Mouse (Mus musculus): Measurements from ENCODE around the gene Vps4a. TPM values are rescaled to one million over a fixed set of nuclear protein-coding genes. Genes with fewer than 3 reads are reported as not detected.
A peak's percentile ranks its signal among the peaks of the same experiment; 100 is the strongest.
"Not testable (repeated sequence)": the region's sequence is repeated elsewhere in the genome, so short reads cannot be mapped to it uniquely, and the experiment has no call there.

Gene Vps4a
- polyA plus RNA-seq (2012; rRNA removed): 83.3 and 99.5 TPM in 2 replicates

DNA sequence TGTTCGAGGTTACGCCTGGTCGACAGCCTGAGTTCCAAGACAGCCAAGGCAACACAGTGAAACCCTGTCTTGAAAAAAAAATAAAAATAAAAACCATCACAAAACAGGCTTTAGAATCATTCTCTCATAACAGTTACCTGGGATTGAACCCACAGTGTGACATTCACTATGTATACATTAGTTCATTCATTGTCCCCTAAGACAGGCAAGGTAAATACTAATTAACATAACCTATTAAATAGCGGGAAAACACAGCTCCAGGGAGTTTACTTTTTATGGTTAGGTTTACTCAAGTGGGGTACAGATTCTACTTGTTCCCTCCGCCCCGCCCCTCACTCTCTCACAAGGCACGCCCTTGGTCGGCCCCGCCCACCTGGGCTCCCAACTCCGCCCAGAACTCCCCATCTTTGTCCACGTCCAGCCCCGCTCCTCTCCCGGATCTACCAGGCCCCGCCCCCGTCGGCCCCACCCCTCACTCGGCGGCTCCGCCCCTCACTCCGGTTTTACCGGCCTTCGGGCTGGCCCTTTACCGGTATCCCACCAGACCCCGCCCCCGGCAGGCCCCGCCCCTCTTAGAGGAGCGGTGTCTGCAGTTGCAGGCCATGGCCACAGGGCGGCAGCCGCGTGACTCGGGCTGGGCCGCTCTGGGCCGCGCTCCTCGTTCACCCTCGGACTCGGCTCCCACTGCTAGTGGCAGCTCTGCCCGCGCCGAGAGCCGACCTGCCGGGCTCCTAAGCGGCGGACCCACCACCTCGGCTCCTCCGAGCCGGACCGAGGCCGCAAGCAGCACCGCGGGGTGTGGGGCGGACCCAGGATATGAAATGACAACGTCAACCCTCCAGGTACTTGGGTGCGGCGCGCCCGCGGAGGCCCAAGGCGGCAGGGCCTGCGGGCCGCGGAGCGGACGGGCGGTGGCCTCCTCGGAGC lies at the start of gene Vps4a:
Gene Vps4a (plus strand): TSS at position 573 of the 927 bp plus-strand sequence.
- peak; percentile 97 for DNase-seq (ENCODE audit: low read depth)
- TF ChIP-seq CTCF (IDR thresholded peaks at IDR 0.05; ENCODE audit: borderline replicate concordance, extremely low read depth, insufficient read depth, insufficient read length): peak; percentile 86
- TF ChIP-seq POLR2A (IDR thresholded peaks at IDR 0.05; ENCODE audit: borderline replicate concordance, extremely low read depth, insufficient read depth, insufficient read length, poor library complexity, severe bottlenecking): peak; percentile 78

DNA sequence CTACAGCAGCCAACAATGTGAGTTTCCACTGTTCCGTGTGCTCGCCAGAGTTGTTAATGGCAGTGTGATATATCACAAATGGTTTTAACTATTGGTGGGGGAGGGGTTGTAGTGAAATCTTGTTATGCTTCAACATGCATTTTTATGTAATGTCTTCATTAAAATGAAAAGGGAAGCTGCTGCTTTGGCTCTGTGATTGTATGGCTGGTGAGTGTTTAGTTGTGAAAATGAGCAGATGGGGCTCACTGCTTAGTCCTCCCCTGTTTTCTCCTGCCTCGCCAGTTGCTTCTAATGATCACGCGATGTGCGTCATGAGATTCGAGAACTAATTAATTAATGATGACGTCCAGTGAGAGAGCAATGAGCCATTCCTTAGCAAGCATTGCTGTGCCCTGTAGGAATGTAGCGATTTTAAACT lies 45.6 kb upstream of the Vps4a start:
- TF ChIP-seq CTCF (IDR thresholded peaks at IDR 0.05; ENCODE audit: borderline replicate concordance, extremely low read depth, insufficient read depth, insufficient read length) (no peak), POLR2A (IDR thresholded peaks at IDR 0.05; ENCODE audit: borderline replicate concordance, extremely low read depth, insufficient read depth, insufficient read length, poor library complexity, severe bottlenecking) (no peak)
- peak; percentile 88 for DNase-seq (ENCODE audit: low read depth)

DNA sequence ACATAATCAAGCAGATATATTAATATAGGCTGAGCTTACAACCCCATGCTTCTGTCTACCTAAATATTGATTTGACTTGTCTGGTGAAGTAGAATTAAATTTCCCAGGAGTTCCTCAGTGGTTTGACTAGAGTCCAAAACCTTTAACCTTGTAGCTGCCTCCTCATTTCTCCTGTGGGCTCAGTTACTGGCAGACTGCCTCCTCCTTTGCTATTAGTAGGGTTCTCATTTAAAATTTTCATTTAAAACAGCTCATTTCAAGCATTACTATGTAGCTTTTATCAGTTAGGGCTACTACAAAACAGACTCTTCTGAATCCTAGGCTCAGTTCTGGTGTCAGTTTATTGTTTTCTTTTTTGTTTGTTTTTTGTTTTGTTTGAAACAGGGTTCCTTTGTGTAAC lies 45.1 kb upstream of the Vps4a start:
- TF ChIP-seq CTCF (IDR thresholded peaks at IDR 0.05; ENCODE audit: borderline replicate concordance, extremely low read depth, insufficient read depth, insufficient read length) (no peak), POLR2A (IDR thresholded peaks at IDR 0.05; ENCODE audit: borderline replicate concordance, extremely low read depth, insufficient read depth, insufficient read length, poor library complexity, severe bottlenecking) (no peak)
- DNase-seq (ENCODE audit: low read depth): no peak

DNA sequence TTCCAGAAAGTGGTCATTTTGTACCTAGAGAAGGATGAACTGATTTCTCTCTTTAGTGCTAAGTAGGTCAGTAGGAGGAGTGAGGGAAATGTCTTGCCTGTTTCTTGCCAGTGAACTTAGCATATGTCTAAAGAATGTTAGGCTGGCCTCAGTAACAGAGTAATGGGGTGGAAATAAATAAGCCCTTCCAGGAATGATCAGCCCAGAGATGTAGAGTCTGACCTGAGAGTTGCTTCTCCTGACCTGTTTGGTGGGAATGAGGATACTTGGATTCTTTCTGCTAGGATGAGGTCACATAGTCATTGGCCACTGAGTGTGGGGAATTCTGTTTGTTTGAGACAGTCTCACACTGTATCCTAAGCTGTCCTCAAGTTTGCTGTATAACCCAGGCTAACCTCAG lies 43.5 kb upstream of the Vps4a start:
- DNase-seq (ENCODE audit: low read depth): no peak
- no peak for TF ChIP-seq CTCF (IDR thresholded peaks at IDR 0.05; ENCODE audit: borderline replicate concordance, extremely low read depth, insufficient read depth, insufficient read length)
- no peak for TF ChIP-seq POLR2A (IDR thresholded peaks at IDR 0.05; ENCODE audit: borderline replicate concordance, extremely low read depth, insufficient read depth, insufficient read length, poor library complexity, severe bottlenecking)

DNA sequence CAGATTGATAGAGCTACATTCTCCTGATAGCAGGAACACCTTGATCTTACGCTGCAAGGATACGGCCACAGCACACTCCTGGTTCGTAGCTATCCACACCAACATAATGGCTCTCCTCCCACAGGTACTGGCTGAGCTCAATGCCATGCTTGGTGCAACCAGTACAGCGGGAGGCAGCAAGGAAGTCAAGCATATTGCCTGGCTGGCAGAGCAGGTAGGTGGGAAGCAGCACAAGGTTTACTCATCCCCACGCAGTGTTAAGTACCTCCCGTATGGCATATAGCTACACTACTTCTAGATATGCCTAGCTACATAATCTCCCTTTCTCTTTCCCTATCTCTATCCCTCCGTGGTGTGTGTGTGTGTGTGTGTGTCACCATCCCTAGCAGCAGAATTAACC lies 39.6 kb upstream of the Vps4a start:
- DNase-seq (ENCODE audit: low read depth): no peak
- TF ChIP-seq POLR2A (IDR thresholded peaks at IDR 0.05; ENCODE audit: borderline replicate concordance, extremely low read depth, insufficient read depth, insufficient read length, poor library complexity, severe bottlenecking): no peak
- TF ChIP-seq CTCF (IDR thresholded peaks at IDR 0.05; ENCODE audit: borderline replicate concordance, extremely low read depth, insufficient read depth, insufficient read length): no peak

DNA sequence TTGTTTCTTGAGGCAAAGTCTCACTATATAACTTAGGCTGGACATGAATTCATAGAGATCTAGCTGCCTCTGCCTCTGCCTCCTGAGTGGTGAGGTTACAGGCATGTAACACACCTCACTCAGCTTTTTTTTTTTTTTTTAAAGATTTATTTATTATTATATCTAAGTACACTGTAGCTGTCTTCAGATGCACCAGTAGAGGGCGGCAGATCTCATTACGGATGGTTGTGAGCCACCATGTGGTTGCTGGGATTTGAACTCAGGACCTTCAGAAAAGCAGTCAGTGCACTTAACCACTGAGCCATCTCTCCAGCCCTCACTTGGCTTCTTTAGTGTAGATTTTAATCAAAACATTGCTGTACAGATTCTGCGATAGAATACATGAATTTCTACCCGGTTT lies 34.7 kb upstream of the Vps4a start:
- DNase-seq (ENCODE audit: low read depth): not testable (repeated sequence)

DNA sequence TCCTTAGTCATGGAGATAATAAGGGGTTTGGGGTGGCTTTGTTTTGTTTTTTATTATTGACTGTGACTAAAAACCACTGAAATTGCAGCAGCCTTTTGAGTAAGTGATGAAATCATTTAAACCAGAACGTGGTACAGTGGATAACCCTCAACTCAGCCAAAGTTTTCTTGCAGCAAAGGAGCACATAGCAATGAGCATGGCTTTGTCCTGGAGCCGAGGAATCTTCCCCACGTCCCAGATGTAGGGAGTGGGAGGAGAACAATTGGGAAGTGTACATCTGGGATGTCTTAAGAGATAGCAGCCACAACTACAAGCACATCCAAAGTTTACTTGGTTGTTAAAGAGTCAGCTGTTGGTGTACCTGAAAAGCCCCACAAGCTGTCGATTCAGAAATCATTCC lies 33.6 kb upstream of the Vps4a start:
- no peak for DNase-seq (ENCODE audit: low read depth)
- TF ChIP-seq POLR2A (IDR thresholded peaks at IDR 0.05; ENCODE audit: borderline replicate concordance, extremely low read depth, insufficient read depth, insufficient read length, poor library complexity, severe bottlenecking) (no peak), CTCF (IDR thresholded peaks at IDR 0.05; ENCODE audit: borderline replicate concordance, extremely low read depth, insufficient read depth, insufficient read length) (no peak)

DNA sequence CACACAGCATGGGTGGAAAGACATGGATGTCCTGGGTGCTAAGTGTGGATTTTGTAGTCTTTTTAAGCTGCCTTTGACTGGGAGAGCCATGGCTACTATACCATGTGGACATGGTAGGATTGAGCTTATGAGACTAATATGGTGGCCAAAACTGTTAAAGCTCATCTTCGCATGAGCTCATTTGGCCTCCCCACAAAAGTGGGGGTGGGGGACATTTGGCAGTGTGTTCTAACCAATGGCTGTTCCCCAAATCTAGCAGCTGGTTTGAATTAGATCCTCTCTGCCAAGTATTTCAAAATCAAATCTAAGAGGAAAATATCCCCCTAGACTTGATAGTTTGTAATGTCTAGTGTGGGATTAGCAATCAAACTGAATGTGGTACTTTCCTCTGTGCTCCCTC lies 32.0 kb upstream of the Vps4a start:
- no peak for TF ChIP-seq CTCF (IDR thresholded peaks at IDR 0.05; ENCODE audit: borderline replicate concordance, extremely low read depth, insufficient read depth, insufficient read length)
- no peak for TF ChIP-seq POLR2A (IDR thresholded peaks at IDR 0.05; ENCODE audit: borderline replicate concordance, extremely low read depth, insufficient read depth, insufficient read length, poor library complexity, severe bottlenecking)
- peak; percentile 45 for DNase-seq (ENCODE audit: low read depth)

DNA sequence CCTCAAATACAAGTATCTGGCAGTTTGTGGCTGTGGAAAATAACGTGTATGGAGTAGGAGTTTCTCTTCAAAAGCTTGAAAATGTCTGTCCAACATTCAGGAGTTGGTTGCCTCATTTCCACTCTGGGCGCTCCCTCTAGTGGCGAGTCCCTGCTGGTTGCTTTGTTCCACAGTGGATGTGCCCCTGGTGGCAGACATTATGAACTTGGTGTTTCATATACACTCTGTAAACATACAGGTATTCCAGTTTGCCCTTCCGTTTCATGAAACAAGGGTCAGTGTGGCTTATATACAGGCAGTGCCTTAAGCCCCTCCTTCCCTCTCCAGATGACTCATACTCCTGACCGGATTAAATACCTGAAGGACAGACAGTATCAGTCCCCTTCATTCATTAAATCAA lies 28.5 kb upstream of the Vps4a start:
- peak; percentile 91 for DNase-seq (ENCODE audit: low read depth)
- TF ChIP-seq POLR2A (IDR thresholded peaks at IDR 0.05; ENCODE audit: borderline replicate concordance, extremely low read depth, insufficient read depth, insufficient read length, poor library complexity, severe bottlenecking) (no peak), CTCF (IDR thresholded peaks at IDR 0.05; ENCODE audit: borderline replicate concordance, extremely low read depth, insufficient read depth, insufficient read length) (peak; percentile 100)

DNA sequence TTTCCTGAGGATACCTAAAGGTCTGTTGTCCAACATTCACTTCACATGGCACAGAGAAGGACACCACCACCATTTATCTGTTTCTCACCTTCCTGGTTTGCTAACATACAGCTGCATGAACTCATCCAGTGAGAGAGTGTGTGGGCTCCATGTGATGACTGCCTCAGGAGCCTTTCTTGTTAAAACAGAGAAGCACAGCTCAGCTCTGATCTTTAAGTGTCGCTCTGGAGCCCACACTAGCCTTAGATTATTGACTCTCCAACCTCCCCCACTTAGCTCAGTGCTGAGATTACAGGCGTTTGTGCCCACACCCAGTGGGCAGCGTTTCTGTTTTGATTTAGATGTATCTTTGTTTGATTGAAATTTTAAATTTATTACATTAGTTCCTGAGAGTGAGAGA lies 23.2 kb upstream of the Vps4a start:
- TF ChIP-seq CTCF (IDR thresholded peaks at IDR 0.05; ENCODE audit: borderline replicate concordance, extremely low read depth, insufficient read depth, insufficient read length): no peak
- TF ChIP-seq POLR2A (IDR thresholded peaks at IDR 0.05; ENCODE audit: borderline replicate concordance, extremely low read depth, insufficient read depth, insufficient read length, poor library complexity, severe bottlenecking): no peak

DNA sequence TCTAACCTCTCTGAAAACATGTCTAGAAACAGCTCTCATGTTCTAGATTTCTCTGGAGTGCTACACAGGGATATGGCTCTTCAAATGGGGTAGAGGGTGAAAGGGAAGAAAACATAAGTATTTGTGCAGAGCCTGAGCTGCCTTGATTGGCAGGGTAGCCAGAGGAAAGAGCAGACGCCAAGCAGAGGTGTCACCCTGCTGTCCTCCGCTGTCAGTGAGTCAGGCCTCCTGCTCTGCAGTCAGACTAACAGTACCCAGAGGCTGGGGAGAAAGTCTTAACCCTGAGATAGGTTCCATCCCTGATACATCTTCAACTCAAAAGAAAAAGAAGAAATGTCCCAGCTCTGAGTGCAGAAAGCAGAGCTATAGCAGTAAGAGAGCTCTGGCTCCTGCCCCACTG lies 18.4 kb upstream of the Vps4a start:
- TF ChIP-seq CTCF (IDR thresholded peaks at IDR 0.05; ENCODE audit: borderline replicate concordance, extremely low read depth, insufficient read depth, insufficient read length): no peak
- TF ChIP-seq POLR2A (IDR thresholded peaks at IDR 0.05; ENCODE audit: borderline replicate concordance, extremely low read depth, insufficient read depth, insufficient read length, poor library complexity, severe bottlenecking): no peak
- no peak for DNase-seq (ENCODE audit: low read depth)

More for the DNA sequence above, 23.2 kb upstream of the Vps4a start:
- no peak for DNase-seq (ENCODE audit: low read depth)

DNA sequence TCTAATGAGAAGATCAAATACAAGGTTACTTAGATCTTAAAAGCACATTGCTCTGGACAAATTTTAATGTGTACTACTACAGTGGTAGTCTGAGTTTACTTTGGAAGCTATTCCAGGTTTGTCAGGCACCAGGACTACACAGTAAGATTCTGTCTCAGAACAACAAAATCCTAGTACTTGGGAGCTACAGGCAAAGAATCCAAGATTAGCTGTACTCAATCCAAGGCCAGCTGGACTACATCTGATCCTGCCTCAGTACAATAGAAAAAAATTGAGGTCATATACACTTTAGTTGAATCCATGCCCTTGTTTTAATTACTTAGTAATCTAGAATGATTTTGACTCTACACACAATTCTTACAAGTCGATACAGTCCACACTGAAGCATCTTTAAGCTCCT lies 16.1 kb upstream of the Vps4a start:
- DNase-seq (ENCODE audit: low read depth): no peak
- TF ChIP-seq CTCF (IDR thresholded peaks at IDR 0.05; ENCODE audit: borderline replicate concordance, extremely low read depth, insufficient read depth, insufficient read length): no peak
- no peak for TF ChIP-seq POLR2A (IDR thresholded peaks at IDR 0.05; ENCODE audit: borderline replicate concordance, extremely low read depth, insufficient read depth, insufficient read length, poor library complexity, severe bottlenecking)

All from brain, embryonic 14.5 days (tissue).